Mouse (Mus musculus) kidney, embryonic 16.5 days (tissue): ENCODE results near the gene Phc3. TPM values are rescaled to one million over a fixed set of nuclear protein-coding genes. Genes with fewer than 3 reads are reported as not detected.

ENCODE experiments used
- ATAC-seq: fragments of 200-750 bp; cut with Nextera tagmentation; 2 replicates; pipeline ENCODE4 v1.8.0; 2017; ENCODE audit warnings: moderate TSS enrichment; ENCODE audit not compliant: low FRiP score, low TSS enrichment
- H3K27ac ChIP-seq: fragments of 300-500 bp; sonication (generic); 2 replicates; pipeline ENCODE4 v1.5.1; 2014; ENCODE audit warnings: low read length
- H3K27me3 ChIP-seq: fragments of 300-500 bp; sonication (generic); 2 replicates; pipeline ENCODE4 v1.6.1; 2014; ENCODE audit warnings: low read length, control low read depth, mixed read lengths; ENCODE audit not compliant: insufficient read depth
- H3K36me3 ChIP-seq: fragments of 300-500 bp; sonication (generic); 2 replicates; pipeline ENCODE4 v1.6.1; 2014; ENCODE audit warnings: low read length, control low read depth, mixed read lengths; ENCODE audit not compliant: insufficient read depth
- H3K4me1 ChIP-seq: fragments of 300-500 bp; sonication (generic); 2 replicates; pipeline ENCODE4 v1.6.1; 2014; ENCODE audit warnings: low read length, control low read depth, mixed read lengths; ENCODE audit not compliant: insufficient read depth
- H3K4me2 ChIP-seq: fragments of 300-500 bp; sonication (generic); replicated peaks from 2 replicates; pipeline ENCODE4 v1.6.1; 2014; ENCODE audit warnings: low read depth, low read length
- H3K4me3 ChIP-seq: fragments of 300-500 bp; sonication (generic); 2 replicates; pipeline ENCODE4 v1.5.1; 2014; ENCODE audit warnings: mild to moderate bottlenecking, low read length
- H3K9ac ChIP-seq: fragments of 300-500 bp; sonication (generic); replicated peaks from 2 replicates; pipeline ENCODE4 v1.6.1; 2014; ENCODE audit warnings: low read length
- H3K9me3 ChIP-seq: fragments of 300-500 bp; sonication (generic); 2 replicates; pipeline ENCODE4 v1.6.1; 2016; ENCODE audit warnings: low read length, control low read depth
- WGBS: fragments of 180-500 bp; shearing (Covaris S2); extraction: QIAGEN DNeasy Blood & Tissue Kit; methylation state at CpG from one replicate; pipeline ENCODE4 v1.1.7; 2014; 5-methylcytosine and 5-hydroxymethylcytosine counted together
- polyA plus RNA-seq: library from polyadenylated mRNA; unstranded; fragments of >200 nt; fragmentation: Nextera tagmentation; extraction: Ambion mirVana; gene quantifications from 2 replicates; pipeline ENCODE4 v1.2.1, GENCODE M21; 2015

The Phc3 gene
- polyA plus RNA-seq, 1 experiment from 2014 or later = 5.1 TPM

DNA sequence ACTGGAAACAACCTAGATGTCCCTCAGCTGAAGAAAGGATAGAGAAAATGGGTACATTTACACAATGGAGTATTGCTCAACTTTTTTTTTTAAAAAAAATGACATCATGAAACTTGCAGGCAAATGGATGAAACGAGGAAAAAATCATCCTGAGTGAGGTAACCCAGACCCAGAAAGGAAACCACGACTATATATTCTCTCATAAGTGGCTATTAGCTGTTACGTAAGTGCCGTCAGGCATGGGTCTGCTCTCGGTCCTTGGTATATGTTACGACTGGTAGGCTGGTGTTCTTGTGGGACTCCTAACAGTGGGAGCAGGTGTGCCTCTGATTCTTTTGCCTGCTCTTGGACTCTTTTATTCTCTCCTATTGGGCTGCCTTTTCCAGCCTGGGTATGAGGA lies 12.9 kb downstream of the Phc3 start:
- Histone ChIP-seq H3K36me3 (peaks cover 68% of the 10 kb centered on the region), H3K9me3 (no peaks in the 10 kb centered on the region), H3K4me3 (no peak overlapping the region), H3K27me3 (no peaks in the 10 kb centered on the region), H3K9ac (no peak overlapping the region), H3K27ac (no peak overlapping the region), H3K4me2 (no peak overlapping the region), H3K4me1 (no peaks in the 10 kb centered on the region; the same call in 1 of the 2 replicates)
- no peak for ATAC-seq
- WGBS = 96% methylated on average over 6 of the region's 6 CpGs

DNA sequence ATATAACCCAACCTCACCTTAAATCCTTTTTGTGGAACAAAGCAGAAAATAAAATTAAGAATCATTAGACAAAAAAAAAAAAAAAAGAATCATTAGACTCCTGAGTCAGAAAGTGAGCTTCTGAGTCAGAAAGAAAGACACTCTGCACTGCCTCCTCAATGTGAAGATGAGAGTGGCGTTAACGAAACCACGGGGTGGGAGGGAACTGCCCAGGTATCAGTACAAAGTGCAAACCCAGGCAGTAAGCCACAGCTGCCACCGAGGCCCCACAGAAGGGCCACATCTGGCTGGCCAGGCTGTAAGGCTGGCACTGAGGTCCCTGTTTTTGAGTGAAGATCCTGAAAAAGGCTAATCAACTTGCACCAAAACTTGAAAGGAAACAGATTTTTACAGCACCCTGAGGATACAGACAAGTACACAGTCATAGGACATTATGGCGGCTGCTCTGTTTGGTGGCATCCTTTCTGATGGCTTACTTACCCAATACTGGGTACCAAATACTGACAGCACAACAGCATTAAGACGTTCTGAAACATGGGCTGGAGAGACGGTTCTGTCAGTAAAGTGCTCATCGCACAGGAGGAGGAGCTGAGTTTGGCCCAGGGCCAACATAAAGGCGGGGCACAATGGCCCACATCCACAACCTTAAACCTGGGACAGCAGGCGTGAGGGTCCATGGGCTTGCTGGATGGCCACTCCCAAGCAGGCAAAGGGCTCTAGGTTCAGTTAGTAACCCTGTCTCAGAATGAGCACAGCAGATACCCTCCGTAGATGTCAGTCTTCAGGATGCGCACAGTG lies 16.7 kb downstream of the Phc3 start:
- peaks cover 54% of the 10 kb centered on the region for H3K36me3 ChIP-seq
- ATAC-seq = no peak
- whole genome bisulfite sequencing = 90% methylated on average over 12 of the region's 12 CpGs
- H3K27ac ChIP-seq = no peak overlapping the region
- H3K4me1 ChIP-seq = no peaks in the 10 kb centered on the region
- H3K9me3 ChIP-seq = no peaks in the 10 kb centered on the region
- H3K27me3 ChIP-seq = no peaks in the 10 kb centered on the region
- H3K9ac ChIP-seq = no peak overlapping the region
- no peak overlapping the region for H3K4me2 ChIP-seq
- H3K4me3 ChIP-seq = no peak overlapping the region

DNA sequence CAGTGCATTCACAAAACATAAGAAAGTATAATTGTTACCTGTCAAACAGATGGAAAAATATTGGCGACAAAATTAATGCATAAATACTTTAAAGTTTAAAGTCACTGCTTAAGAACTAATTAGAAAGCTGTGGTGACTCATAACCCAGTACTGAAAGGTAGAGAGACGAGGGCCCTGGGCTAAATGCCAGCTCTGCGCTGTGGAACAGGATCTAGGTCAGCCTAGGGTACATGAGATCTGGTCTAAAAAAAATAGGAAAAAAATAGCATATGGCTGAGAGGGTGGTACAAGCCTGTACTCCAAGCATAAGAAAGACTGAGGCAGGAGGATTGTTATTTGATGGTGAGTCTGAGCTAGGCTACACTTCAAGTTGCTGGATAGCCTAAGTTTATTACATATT lies 17.6 kb downstream of the Phc3 start:
- Histone ChIP-seq H3K9ac (no peak overlapping the region), H3K36me3 (peaks cover 54% of the 10 kb centered on the region), H3K27me3 (no peaks in the 10 kb centered on the region), H3K4me1 (no peaks in the 10 kb centered on the region), H3K4me3 (no peak overlapping the region), H3K9me3 (no peaks in the 10 kb centered on the region), H3K4me2 (no peak overlapping the region), H3K27ac (no peak overlapping the region)
- no peak for ATAC-seq
- 76% methylated on average over 3 of the region's 3 CpGs for WGBS

DNA sequence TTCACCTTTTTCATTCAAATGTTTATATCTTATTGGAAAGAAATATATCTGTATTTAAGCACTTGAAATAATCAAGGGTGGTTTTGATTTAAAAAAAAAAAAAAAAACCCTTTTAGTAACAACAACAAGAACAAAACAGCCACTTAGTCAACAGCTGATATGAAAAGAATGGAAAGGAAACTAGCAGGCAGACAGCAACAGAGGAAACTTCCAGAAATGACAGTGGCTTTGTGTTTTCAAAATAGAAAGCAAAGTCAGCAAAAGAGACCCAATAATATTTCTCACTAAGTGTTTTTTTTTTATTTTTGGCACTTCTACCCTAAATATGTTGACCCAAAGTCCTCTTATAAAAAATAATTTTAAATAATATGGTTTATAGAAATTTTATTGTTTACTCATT lies 34.8 kb downstream of the Phc3 start:
- no peak for ATAC-seq
- H3K36me3 ChIP-seq = peaks cover 28% of the 10 kb centered on the region
- no peaks in the 10 kb centered on the region for H3K9me3 ChIP-seq
- H3K27ac ChIP-seq = no peak overlapping the region
- H3K4me2 ChIP-seq = no peak overlapping the region
- H3K4me1 ChIP-seq = no peaks in the 10 kb centered on the region
- no peak overlapping the region for H3K9ac ChIP-seq
- no peak overlapping the region for H3K4me3 ChIP-seq
- H3K27me3 ChIP-seq = no peaks in the 10 kb centered on the region

DNA sequence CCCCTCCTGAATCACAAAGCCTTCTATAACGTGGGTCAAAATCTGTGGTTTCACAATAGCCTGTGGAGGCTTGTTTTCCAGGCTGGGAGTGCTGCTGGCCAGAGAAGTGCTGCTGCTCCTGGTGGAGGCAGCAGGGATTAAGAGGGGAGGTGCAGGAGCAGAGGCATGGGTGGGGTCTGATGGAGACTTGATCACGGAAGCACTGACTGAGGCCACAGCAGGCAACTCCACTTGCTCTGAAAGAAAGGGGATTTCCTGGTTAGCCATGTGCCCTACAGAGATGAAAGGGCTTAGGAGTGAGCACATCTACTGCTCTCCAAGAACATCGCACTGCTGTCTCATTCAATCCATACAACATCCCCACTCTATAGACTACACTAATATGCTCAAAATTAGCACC lies 39.4 kb downstream of the Phc3 start:
- WGBS = 58% methylated on average over 3 of the region's 3 CpGs
- Histone ChIP-seq H3K9me3 (no peaks in the 10 kb centered on the region), H3K4me1 (no peaks in the 10 kb centered on the region), H3K36me3 (peaks cover 31% of the 10 kb centered on the region), H3K27me3 (no peaks in the 10 kb centered on the region), H3K4me3 (no peak overlapping the region), H3K27ac (no peak overlapping the region), H3K4me2 (no peak overlapping the region), H3K9ac (no peak overlapping the region)
- no peak for ATAC-seq

DNA sequence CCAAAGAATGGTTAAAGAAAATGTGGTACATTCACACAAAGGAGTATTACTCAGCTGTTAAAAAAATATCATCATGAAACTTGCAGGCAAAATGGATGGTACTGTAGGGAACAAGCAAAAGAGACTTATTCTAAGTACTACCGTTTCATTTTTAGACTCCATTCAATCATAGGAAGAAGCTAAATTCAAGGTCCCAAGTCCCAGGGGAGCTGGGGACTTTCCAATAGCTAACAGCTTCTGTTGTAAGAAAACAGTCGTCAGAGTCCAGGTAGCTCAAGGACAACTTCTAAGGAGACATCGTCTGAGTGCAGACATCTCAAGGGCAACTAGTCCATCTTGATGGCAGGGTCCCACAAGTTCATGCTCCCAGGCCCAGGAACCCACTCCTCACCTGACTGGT lies 41.6 kb downstream of the Phc3 start:
- H3K27me3 ChIP-seq = no peaks in the 10 kb centered on the region

DNA sequence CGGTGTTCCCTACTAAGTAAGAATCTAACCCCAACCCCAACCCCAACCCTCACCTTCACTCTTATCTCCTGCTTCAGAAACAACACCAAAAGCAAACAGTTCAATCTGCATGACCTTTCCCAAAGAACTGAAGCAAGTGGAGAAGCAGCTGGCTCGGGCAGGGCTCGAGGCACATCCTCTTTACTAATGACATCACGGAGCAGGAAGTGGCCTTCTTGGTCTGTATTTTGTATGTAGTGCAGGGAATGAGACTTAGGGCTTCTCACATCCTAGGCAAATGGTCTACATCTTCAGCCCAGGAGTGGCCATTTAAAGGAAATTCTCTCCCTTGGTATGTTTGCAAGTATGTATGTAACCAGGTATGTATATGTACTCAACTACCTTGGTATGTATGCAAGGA lies 52.1 kb downstream of the Phc3 start:
- Histone ChIP-seq H3K4me3 (no peak overlapping the region), H3K27ac (no peak overlapping the region), H3K9ac (no peak overlapping the region), H3K36me3 (peaks cover 37% of the 10 kb centered on the region), H3K9me3 (0 out of 2 replicates have a peak, but pooled peaks cover 4% of the 10 kb centered on the region), H3K4me1 (no peaks in the 10 kb centered on the region), H3K27me3 (no peaks in the 10 kb centered on the region), H3K4me2 (no peak overlapping the region)
- WGBS = 71% methylated on average over 4 of the region's 4 CpGs
- ATAC-seq = no peak

More for the DNA sequence above, 41.6 kb downstream of the Phc3 start:
- ATAC-seq = no peak
- no peak overlapping the region for H3K9ac ChIP-seq
- no peak overlapping the region for H3K27ac ChIP-seq
- H3K4me1 ChIP-seq = no peaks in the 10 kb centered on the region
- peaks cover 32% of the 10 kb centered on the region for H3K36me3 ChIP-seq
- 93% methylated on average over 3 of the region's 3 CpGs for WGBS
- H3K9me3 ChIP-seq = no peaks in the 10 kb centered on the region
- no peak overlapping the region for H3K4me2 ChIP-seq
- no peak overlapping the region for H3K4me3 ChIP-seq

DNA sequence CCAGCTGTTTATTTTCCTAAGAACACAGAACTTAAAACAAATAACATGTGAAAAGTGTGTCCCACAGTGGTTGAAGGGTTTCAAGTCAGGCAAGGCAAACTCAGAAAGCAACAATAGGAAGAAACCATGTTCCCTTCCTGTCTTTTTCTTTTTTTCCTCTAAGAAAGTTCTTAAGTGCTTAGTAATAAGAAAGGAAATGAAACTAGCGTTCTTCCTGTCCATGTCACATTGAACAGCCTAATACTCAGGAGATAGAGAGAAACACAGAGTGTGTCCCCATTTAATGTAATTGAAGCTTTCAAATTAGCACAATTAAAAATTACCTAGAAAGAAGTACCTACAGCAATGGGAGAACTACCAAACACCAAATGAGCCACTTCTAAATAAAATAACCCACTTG lies 64.6 kb downstream of the Phc3 start:
- Histone ChIP-seq H3K9me3 (no peaks in the 10 kb centered on the region), H3K27ac (no peak overlapping the region), H3K4me3 (no peak overlapping the region), H3K9ac (no peak overlapping the region), H3K27me3 (no peaks in the 10 kb centered on the region), H3K4me1 (no peaks in the 10 kb centered on the region), H3K36me3 (peaks cover 23% of the 10 kb centered on the region), H3K4me2 (no peak overlapping the region)
- ATAC-seq = no peak
- 86% methylated on average over 1 of the region's 1 CpGs for WGBS

DNA sequence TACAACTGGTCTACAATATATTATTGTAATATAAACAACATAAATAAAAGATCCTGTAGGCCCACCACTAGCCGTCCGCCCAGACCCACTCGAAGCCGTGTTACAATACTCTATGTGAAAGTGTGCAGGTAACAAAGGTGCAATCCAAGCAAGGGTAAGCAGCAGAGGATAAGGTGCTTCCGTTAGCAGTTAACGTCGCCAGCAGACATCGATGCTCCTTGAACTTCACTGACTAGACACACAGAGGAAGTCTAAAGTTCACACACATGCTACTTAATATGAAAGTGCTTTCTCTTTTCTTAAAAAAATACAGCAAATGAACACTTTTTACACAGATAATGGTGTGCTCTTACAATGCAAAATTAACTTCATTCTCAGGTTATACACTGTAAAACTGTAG lies 69.8 kb downstream of the Phc3 start:
- H3K36me3 ChIP-seq = peaks cover 26% of the 10 kb centered on the region
- WGBS = 82% methylated on average over 8 of the region's 8 CpGs

DNA sequence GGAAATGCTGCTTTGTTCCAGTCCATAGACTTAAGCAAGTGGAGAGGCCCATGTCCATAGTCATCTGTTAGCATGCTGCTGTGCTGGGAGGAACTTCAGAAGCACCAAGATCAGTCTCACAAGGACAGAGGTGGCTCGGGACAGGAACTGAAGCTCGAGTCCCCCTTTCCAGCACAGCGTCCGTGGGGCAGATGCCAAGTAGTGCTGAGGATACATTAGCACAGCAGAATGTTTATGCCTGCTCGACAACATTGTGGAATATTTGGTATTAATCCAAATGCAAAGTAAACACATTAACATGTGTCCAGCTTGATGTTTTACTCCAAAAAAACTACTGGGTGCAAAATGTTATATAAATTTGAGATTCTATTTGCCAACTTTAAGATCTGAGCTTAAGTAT lies 72.5 kb downstream of the Phc3 start:
- ATAC-seq = no peak
- H3K9me3 ChIP-seq = no peaks in the 10 kb centered on the region
- WGBS = 57% methylated on average over 5 of the region's 5 CpGs
- no peak overlapping the region for H3K4me2 ChIP-seq
- no peaks in the 10 kb centered on the region for H3K27me3 ChIP-seq
- no peak overlapping the region for H3K27ac ChIP-seq
- H3K36me3 ChIP-seq = peaks cover 24% of the 10 kb centered on the region
- H3K9ac ChIP-seq = no peak overlapping the region
- H3K4me1 ChIP-seq = no peaks in the 10 kb centered on the region
- no peak overlapping the region for H3K4me3 ChIP-seq

More for the DNA sequence above, 69.8 kb downstream of the Phc3 start:
- Histone ChIP-seq H3K4me1 (no peaks in the 10 kb centered on the region), H3K4me3 (no peak overlapping the region), H3K4me2 (no peak overlapping the region), H3K9ac (no peak overlapping the region), H3K9me3 (no peaks in the 10 kb centered on the region), H3K27ac (no peak overlapping the region), H3K27me3 (no peaks in the 10 kb centered on the region)
- no peak for ATAC-seq
